Mouse (Mus musculus) CH12.LX (cell line): ENCODE results near the gene Olfr825.
"Not testable (repeated sequence)": the region's sequence is repeated elsewhere in the genome, so short reads cannot be mapped to it uniquely, and the experiment has no call there.

ENCODE experiments used
- CTCF ChIP-seq, 2 experiments: IDR thresholded peaks in 1 of 2; conservative IDR thresholded peaks in 1 of 2; 2 replicates each; pipeline ENCODE4 v1.5.1; 2011 to 2012; ENCODE audit warnings: low read depth in 2 of 2, low read length in 2 of 2, improper control_type of control experiment in 1 of 2, inconsistent platforms in 1 of 2, mild to moderate bottlenecking in 1 of 2, moderate library complexity in 1 of 2
- MAZ ChIP-seq: IDR thresholded peaks from 2 replicates; pipeline ENCODE4 v1.6.1; 2012; ENCODE audit warnings: low read depth, mild to moderate bottlenecking, inconsistent platforms, low read length, improper control_type of control experiment, moderate library complexity

DNA sequence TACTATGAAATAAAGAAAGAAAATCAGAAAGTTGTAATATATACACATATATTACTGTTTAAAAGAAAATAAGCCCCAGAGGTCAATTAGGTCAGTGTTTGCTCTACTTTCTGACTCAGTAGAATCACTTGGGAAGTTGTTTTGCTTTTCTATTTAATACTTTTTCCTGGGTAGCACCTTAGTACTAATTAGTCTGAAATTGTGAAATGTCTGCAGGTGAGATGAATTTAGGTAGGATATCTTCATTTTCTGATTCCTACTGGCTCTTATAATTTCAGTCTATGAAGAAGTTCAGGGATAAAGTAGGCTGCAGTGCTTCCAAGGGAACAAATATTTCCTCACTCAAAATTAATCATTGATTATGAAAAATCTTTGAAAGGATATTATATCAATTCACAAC is 36.7 kb downstream of the Olfr825 start, which contains the start of gene Olfr824:
- TF ChIP-seq MAZ; CTCF (conservative IDR thresholded peaks at IDR 0.05 in 1 of 2, IDR thresholded peaks at IDR 0.05 in 1 of 2; ENCODE audit: low read depth in 2 of 2, low read length in 2 of 2): not testable (repeated sequence)
